Mouse (Mus musculus) bone marrow, adult 2 months (tissue): Measurements from ENCODE around the gene Dpp3. TPM values are rescaled to one million over a fixed set of nuclear protein-coding genes. Genes with fewer than 3 reads are reported as not detected.

Source experiments
- H3K27ac ChIP-seq: fragments of 200-500 bp; 2 replicates; pipeline ENCODE4 v1.5.1; 2012; ENCODE audit warnings: low read depth, mild to moderate bottlenecking, control low read depth, inconsistent platforms, low read length; ENCODE audit not compliant: control insufficient read depth, poor library complexity, insufficient read depth
- H3K4me1 ChIP-seq: fragments of 200-500 bp; 2 replicates; pipeline ENCODE4 v1.6.1; 2011; ENCODE audit warnings: low read length; ENCODE audit not compliant: control insufficient read depth, insufficient read depth
- H3K4me3 ChIP-seq: fragments of 200-500 bp; replicated peaks from 2 replicates; pipeline ENCODE3; 2011; ENCODE audit warnings: mild to moderate bottlenecking, low read depth, low read length, control low read depth; ENCODE audit not compliant: control insufficient read depth
- CTCF ChIP-seq: fragments of 200-500 bp; IDR thresholded peaks from 2 replicates; pipeline ENCODE4 v1.5.1; 2011; ENCODE audit warnings: low read length, control low read depth; ENCODE audit not compliant: control insufficient read depth, insufficient read depth
- POLR2A ChIP-seq: fragments of 200-500 bp; IDR thresholded peaks from 2 replicates; pipeline ENCODE4 v1.6.1; 2011; ENCODE audit warnings: low read depth, mild to moderate bottlenecking, control low read depth, low read length, borderline replicate concordance; ENCODE audit not compliant: control insufficient read depth
- WGBS: fragments of 180-500 bp; shearing (Covaris S2); methylation state at CpG from one replicate; pipeline ENCODE4 v1.1.7; 2018; 5-methylcytosine and 5-hydroxymethylcytosine counted together
- polyA plus RNA-seq: library from polyadenylated mRNA; stranded (reverse); fragments of >200 nt; gene quantifications from 2 replicates; pipeline ENCODE4 v1.2.4, GENCODE M21; 2011; ENCODE audit warnings: low replicate concordance; ENCODE audit not compliant: missing spikeins, insufficient read depth, insufficient read length

Dpp3 gene
- polyA plus RNA-seq, 1 experiment: 27.5 TPM

GRCm38 (mm10) chr19:4859081-4859480 lies 69.0 kb downstream of the Dpp3 start:
- H3K4me3 ChIP-seq: peak overlapping the region; percentile 40
- WGBS: 63% methylated on average over 6 of the region's 6 CpGs
- peak overlapping the region; percentile 51 for H3K27ac ChIP-seq
- TF ChIP-seq CTCF (no peak), POLR2A (no peak)
- H3K4me1 ChIP-seq: no peaks in the 10 kb centered on the region; the same call in 1 of the 2 replicates

Other genes starting within 250 kb of the Dpp3 start
- gene Gm960, start 229.6 kb downstream of the Dpp3 start, polyA plus RNA-seq: not detected in 2 replicates
- gene Sptbn2, start 217.1 kb downstream of the Dpp3 start, polyA plus RNA-seq: 0.34 and 0.77 TPM in 2 replicates
- gene Rbm4b, start 171.8 kb downstream of the Dpp3 start, polyA plus RNA-seq: 6.6 and 8.3 TPM in 2 replicates
- 19.9 and 30.3 TPM in 2 replicates for gene Rbm4, start 134.4 kb downstream of the Dpp3 start, polyA plus RNA-seq
- 16.2 and 40.7 TPM in 2 replicates for gene Gm21992, start 116.7 kb downstream of the Dpp3 start, polyA plus RNA-seq
- 28.4 and 38.2 TPM in 2 replicates for gene Rbm14, start 116.7 kb downstream of the Dpp3 start, polyA plus RNA-seq
- gene Ccs, start 89.0 kb downstream of the Dpp3 start, polyA plus RNA-seq: 77.4 and 91.7 TPM in 2 replicates
- gene Ccdc87, start 88.9 kb downstream of the Dpp3 start, polyA plus RNA-seq: not detected in 2 replicates
- 19.4 and 22.2 TPM in 2 replicates for gene Ctsf, start 73.2 kb downstream of the Dpp3 start, polyA plus RNA-seq
- 2.1 TPM in 1 of 2 replicates, not detected in the other for gene Actn3, start 50.4 kb downstream of the Dpp3 start, polyA plus RNA-seq
- gene Zdhhc24, start 49.6 kb downstream of the Dpp3 start, polyA plus RNA-seq: 6.3 and 11.0 TPM in 2 replicates
- gene Bbs1, start 21.7 kb downstream of the Dpp3 start, polyA plus RNA-seq: 2.4 TPM in 2 replicates
- gene Peli3, start 14.8 kb upstream of the Dpp3 start, polyA plus RNA-seq: not detected in 2 replicates
- 51.6 and 60.7 TPM in 2 replicates for gene Mrpl11, start 33.9 kb upstream of the Dpp3 start, polyA plus RNA-seq
- 6.9 and 15.5 TPM in 2 replicates for gene Npas4, start 62.0 kb upstream of the Dpp3 start, polyA plus RNA-seq
- gene Slc29a2, start 95.6 kb upstream of the Dpp3 start, polyA plus RNA-seq: 1.3 and 1.7 TPM in 2 replicates
- gene B4gat1, start 110.5 kb upstream of the Dpp3 start, polyA plus RNA-seq: 5.9 and 8.3 TPM in 2 replicates
- gene AC124502.3, start 110.6 kb upstream of the Dpp3 start, polyA plus RNA-seq: not detected in 2 replicates
- gene Brms1, start 113.1 kb upstream of the Dpp3 start, polyA plus RNA-seq: 40.6 and 68.0 TPM in 2 replicates
- gene Rin1, start 122.2 kb upstream of the Dpp3 start, polyA plus RNA-seq: 0.68 and 3.6 TPM in 2 replicates
- 0.50 and 1.9 TPM in 2 replicates for gene Cd248, start 139.8 kb upstream of the Dpp3 start, polyA plus RNA-seq
- gene Tmem151a, start 157.2 kb upstream of the Dpp3 start, polyA plus RNA-seq: not detected in 2 replicates
- 6.1 and 15.0 TPM in 2 replicates for gene Yif1a, start 160.3 kb upstream of the Dpp3 start, polyA plus RNA-seq
- 0.74 and 2.3 TPM in 2 replicates for gene Cnih2, start 170.2 kb upstream of the Dpp3 start, polyA plus RNA-seq
- 25.0 and 31.8 TPM in 2 replicates for gene Rab1b, start 178.8 kb upstream of the Dpp3 start, polyA plus RNA-seq
- gene Klc2, start 190.3 kb upstream of the Dpp3 start, polyA plus RNA-seq: 7.0 and 21.9 TPM in 2 replicates